Mouse (Mus musculus): ENCODE results near the gene Nol9. TPM values are rescaled to one million over a fixed set of nuclear protein-coding genes. Genes with fewer than 3 reads are reported as not detected.
A peak's percentile ranks its signal among the peaks of the same experiment; 100 is the strongest.
"Not testable (repeated sequence)": the region's sequence is repeated elsewhere in the genome, so short reads cannot be mapped to it uniquely, and the experiment has no call there.

Nol9 gene
- total and polyA plus RNA-seq, 3 experiments: 34.2 to 63.5 (median 47.5) TPM

GRCm38 (mm10) chr4:152026751-152027508 lies 12.2 kb upstream of the Nol9 start:
- peak; percentile 60 for DNase-seq (ENCODE audit: low spot score)
- TF ChIP-seq CTCF (IDR thresholded peaks at IDR 0.05; ENCODE audit: low read depth, low read length) (no peak), POLR2AphosphoS5 (IDR thresholded peaks at IDR 0.05; ENCODE audit: insufficient replicate concordance, low read depth, low read length) (no peak), TAL1 (conservative IDR thresholded peaks at IDR 0.05; ENCODE audit: low read depth, low read length) (no peak), GATA2 (IDR thresholded peaks at IDR 0.05; ENCODE audit: borderline replicate concordance, low read depth, low read length) (no peak)
- H3K9me3 ChIP-seq (replicated peaks): no peaks in the 10 kb centered on the region
- peaks cover 44% of the 10 kb centered on the region for H3K4me1 ChIP-seq (ENCODE audit: insufficient read depth, low read depth, low read length)
- H3K27me3 ChIP-seq (ENCODE audit: insufficient read depth, low read length): peaks cover 21% of the 10 kb centered on the region
- H3K36me3 ChIP-seq (replicated peaks): peaks cover 49% of the 10 kb centered on the region
- 0 out of 2 replicates have a peak, but pooled peaks have one; percentile 11 for ATAC-seq (ENCODE audit: extremely low read depth, insufficient number of reproducible peaks, low FRiP score, poor library complexity, severe bottlenecking)
- peak overlapping the region; percentile 89 for H3K4me3 ChIP-seq (ENCODE audit: low read depth, low read length)

- peaks cover 46% of the 10 kb centered on the region for H3K4me1 ChIP-seq (ENCODE audit: insufficient read depth, low read depth, low read length)
- peak; percentile 97 for DNase-seq (ENCODE audit: low spot score)
Measured at GRCm38 (mm10) chr4:152027524-152027923, 11.6 kb upstream of the Nol9 start, which contains the start of gene Zbtb48. TSS of gene Zbtb48 (minus strand) at chr4:152027671.

GRCm38 (mm10) chr4:152028456-152028855 lies 10.7 kb upstream of the Nol9 start:
- ATAC-seq (ENCODE audit: extremely low read depth, insufficient number of reproducible peaks, low FRiP score, poor library complexity, severe bottlenecking) (no peak), DNase-seq (ENCODE audit: low spot score) (no peak)
- no peak for TF ChIP-seq CTCF (IDR thresholded peaks at IDR 0.05; ENCODE audit: low read depth, low read length)
- TF ChIP-seq POLR2AphosphoS5 (IDR thresholded peaks at IDR 0.05; ENCODE audit: insufficient replicate concordance, low read depth, low read length): no peak
- TF ChIP-seq GATA1 (IDR thresholded peaks at IDR 0.05; ENCODE audit: borderline replicate concordance, low read length): no peak
- no peak for TF ChIP-seq GATA2 (IDR thresholded peaks at IDR 0.05; ENCODE audit: borderline replicate concordance, low read depth, low read length)
- no peak for TF ChIP-seq TAL1 (conservative IDR thresholded peaks at IDR 0.05; ENCODE audit: low read depth, low read length)
- H3K27me3 ChIP-seq (ENCODE audit: insufficient read depth, low read length): peaks cover 35% of the 10 kb centered on the region
- peak overlapping the region; percentile 89; the same call in 1 of the 2 replicates for H3K4me3 ChIP-seq (ENCODE audit: low read depth, low read length)
- peaks cover 42% of the 10 kb centered on the region for H3K4me1 ChIP-seq (ENCODE audit: insufficient read depth, low read depth, low read length)
- H3K9me3 ChIP-seq (replicated peaks): no peaks in the 10 kb centered on the region
- peaks cover 33% of the 10 kb centered on the region for H3K36me3 ChIP-seq (replicated peaks)

More at GRCm38 (mm10) chr4:152027524-152027923, 11.6 kb upstream of the Nol9 start, which contains the start of gene Zbtb48:
- no peaks in the 10 kb centered on the region for H3K9me3 ChIP-seq (replicated peaks)
- H3K27me3 ChIP-seq (ENCODE audit: insufficient read depth, low read length): peaks cover 27% of the 10 kb centered on the region
- H3K4me3 ChIP-seq (ENCODE audit: low read depth, low read length): peak within 1 kb of the TSS; percentile 89
- ATAC-seq (ENCODE audit: extremely low read depth, insufficient number of reproducible peaks, low FRiP score, poor library complexity, severe bottlenecking): peak; percentile 97
- TF ChIP-seq CTCF (IDR thresholded peaks at IDR 0.05; ENCODE audit: low read depth, low read length) (no peak), TAL1 (conservative IDR thresholded peaks at IDR 0.05; ENCODE audit: low read depth, low read length) (no peak), POLR2AphosphoS5 (IDR thresholded peaks at IDR 0.05; ENCODE audit: insufficient replicate concordance, low read depth, low read length) (no peak), GATA1 (IDR thresholded peaks at IDR 0.05; ENCODE audit: borderline replicate concordance, low read length) (no peak), GATA2 (IDR thresholded peaks at IDR 0.05; ENCODE audit: borderline replicate concordance, low read depth, low read length) (no peak)
- peaks cover 43% of the 10 kb centered on the region for H3K36me3 ChIP-seq (replicated peaks)

- no peaks in the 10 kb centered on the region for H3K9me3 ChIP-seq (replicated peaks)
- peaks cover 42% of the 10 kb centered on the region for H3K4me1 ChIP-seq (ENCODE audit: insufficient read depth, low read depth, low read length)
- DNase-seq (ENCODE audit: low spot score): no peak
- peaks cover 27% of the 10 kb centered on the region for H3K36me3 ChIP-seq (replicated peaks)
- TF ChIP-seq GATA1 (IDR thresholded peaks at IDR 0.05; ENCODE audit: borderline replicate concordance, low read length): no peak
- no peak for TF ChIP-seq TAL1 (conservative IDR thresholded peaks at IDR 0.05; ENCODE audit: low read depth, low read length)
- no peak for TF ChIP-seq POLR2AphosphoS5 (IDR thresholded peaks at IDR 0.05; ENCODE audit: insufficient replicate concordance, low read depth, low read length)
- no peak for ATAC-seq (ENCODE audit: extremely low read depth, insufficient number of reproducible peaks, low FRiP score, poor library complexity, severe bottlenecking)
- H3K4me3 ChIP-seq (ENCODE audit: low read depth, low read length): no peak overlapping the region
- peaks cover 42% of the 10 kb centered on the region for H3K27me3 ChIP-seq (ENCODE audit: insufficient read depth, low read length)
Measured at GRCm38 (mm10) chr4:152029087-152029486, 10.0 kb upstream of the Nol9 start.

- peaks cover 36% of the 10 kb centered on the region for H3K4me1 ChIP-seq (ENCODE audit: insufficient read depth, low read depth, low read length)
- H3K4me3 ChIP-seq (ENCODE audit: low read depth, low read length): no peak overlapping the region
- no peak for TF ChIP-seq GATA1 (IDR thresholded peaks at IDR 0.05; ENCODE audit: borderline replicate concordance, low read length)
- TF ChIP-seq GATA2 (IDR thresholded peaks at IDR 0.05; ENCODE audit: borderline replicate concordance, low read depth, low read length): no peak
- TF ChIP-seq TAL1 (conservative IDR thresholded peaks at IDR 0.05; ENCODE audit: low read depth, low read length): no peak
- no peak for TF ChIP-seq CTCF (IDR thresholded peaks at IDR 0.05; ENCODE audit: low read depth, low read length)
- no peak for TF ChIP-seq POLR2AphosphoS5 (IDR thresholded peaks at IDR 0.05; ENCODE audit: insufficient replicate concordance, low read depth, low read length)
- H3K27me3 ChIP-seq (ENCODE audit: insufficient read depth, low read length): peaks cover 51% of the 10 kb centered on the region
- no peaks in the 10 kb centered on the region for H3K9me3 ChIP-seq (replicated peaks)
- no peak for DNase-seq (ENCODE audit: low spot score)
- H3K36me3 ChIP-seq (replicated peaks): peaks cover 18% of the 10 kb centered on the region
- ATAC-seq (ENCODE audit: extremely low read depth, insufficient number of reproducible peaks, low FRiP score, poor library complexity, severe bottlenecking): no peak
Measured at GRCm38 (mm10) chr4:152029997-152030396, 9.1 kb upstream of the Nol9 start.

- DNase-seq (ENCODE audit: low spot score): no peak
Measured at GRCm38 (mm10) chr4:152032922-152033321, 6.2 kb upstream of the Nol9 start.

GRCm38 (mm10) chr4:152036464-152036863 lies 2.7 kb upstream of the Nol9 start:
- DNase-seq (ENCODE audit: low spot score); H3K9me3 ChIP-seq (replicated peaks); H3K4me3 ChIP-seq (ENCODE audit: low read depth, low read length); ATAC-seq (ENCODE audit: extremely low read depth, insufficient number of reproducible peaks, low FRiP score, poor library complexity, severe bottlenecking): not testable (repeated sequence)
- peaks cover 41% of the 10 kb centered on the region for H3K27me3 ChIP-seq (ENCODE audit: insufficient read depth, low read length)
- peaks cover 11% of the 10 kb centered on the region for H3K36me3 ChIP-seq (replicated peaks)
- H3K4me1 ChIP-seq (ENCODE audit: insufficient read depth, low read depth, low read length): peaks cover 28% of the 10 kb centered on the region

More at GRCm38 (mm10) chr4:152032922-152033321, 6.2 kb upstream of the Nol9 start:
- no peaks in the 10 kb centered on the region for H3K36me3 ChIP-seq (replicated peaks)
- H3K4me3 ChIP-seq (ENCODE audit: low read depth, low read length): no peak overlapping the region
- ATAC-seq (ENCODE audit: extremely low read depth, insufficient number of reproducible peaks, low FRiP score, poor library complexity, severe bottlenecking): no peak
- TF ChIP-seq GATA1 (IDR thresholded peaks at IDR 0.05; ENCODE audit: borderline replicate concordance, low read length) (no peak), CTCF (IDR thresholded peaks at IDR 0.05; ENCODE audit: low read depth, low read length) (no peak), POLR2AphosphoS5 (IDR thresholded peaks at IDR 0.05; ENCODE audit: insufficient replicate concordance, low read depth, low read length) (no peak), TAL1 (conservative IDR thresholded peaks at IDR 0.05; ENCODE audit: low read depth, low read length) (no peak), GATA2 (IDR thresholded peaks at IDR 0.05; ENCODE audit: borderline replicate concordance, low read depth, low read length) (no peak)
- peaks cover 52% of the 10 kb centered on the region for H3K27me3 ChIP-seq (ENCODE audit: insufficient read depth, low read length)
- peaks cover 15% of the 10 kb centered on the region for H3K4me1 ChIP-seq (ENCODE audit: insufficient read depth, low read depth, low read length)
- H3K9me3 ChIP-seq (replicated peaks): no peaks in the 10 kb centered on the region
